Mouse (Mus musculus) heart, embryonic 11.5 days (tissue): Measurements from ENCODE around the gene Cdh12. TPM values are rescaled to one million over a fixed set of nuclear protein-coding genes. Genes with fewer than 3 reads are reported as not detected.
"Not testable (repeated sequence)": the region's sequence is repeated elsewhere in the genome, so short reads cannot be mapped to it uniquely, and the experiment has no call there.

Source experiments
- ATAC-seq: fragments of 200-750 bp; cut with Nextera tagmentation; replicated peaks from 2 replicates; pipeline ENCODE4 v1.8.0; 2017; ENCODE audit warnings: moderate library complexity; ENCODE audit not compliant: insufficient number of reproducible peaks, low FRiP score, low TSS enrichment
- H3K27ac ChIP-seq: fragments of 300-500 bp; sonication (generic); 2 replicates; pipeline ENCODE4 v1.5.1; 2014; ENCODE audit warnings: mild to moderate bottlenecking, low read depth, low read length
- H3K27me3 ChIP-seq: fragments of 300-500 bp; sonication (generic); 2 replicates; pipeline ENCODE4 v1.6.1; 2014; ENCODE audit warnings: mild to moderate bottlenecking, low read length, mixed read lengths; ENCODE audit not compliant: control insufficient read depth, insufficient read depth
- H3K36me3 ChIP-seq: fragments of 300-500 bp; sonication (generic); 2 replicates; pipeline ENCODE4 v1.6.1; 2014; ENCODE audit warnings: mild to moderate bottlenecking, low read length, moderate library complexity, mixed read lengths; ENCODE audit not compliant: control insufficient read depth, insufficient read depth
- H3K4me1 ChIP-seq: fragments of 300-500 bp; sonication (generic); 2 replicates; pipeline ENCODE4 v1.6.1; 2014; ENCODE audit warnings: low read length; ENCODE audit not compliant: control insufficient read depth, insufficient read depth
- H3K4me2 ChIP-seq: fragments of 300-500 bp; sonication (generic); 2 replicates; pipeline ENCODE4 v1.6.1; 2014; ENCODE audit warnings: mild to moderate bottlenecking, moderate library complexity
- H3K4me3 ChIP-seq: fragments of 300-500 bp; sonication (generic); 2 replicates; pipeline ENCODE4 v1.5.1; 2014; ENCODE audit warnings: low read depth, low read length
- H3K9ac ChIP-seq: fragments of 300-500 bp; sonication (generic); 2 replicates; pipeline ENCODE4 v1.6.1; 2014; ENCODE audit warnings: mild to moderate bottlenecking, low read depth, low read length, moderate library complexity
- H3K9me3 ChIP-seq: fragments of 300-500 bp; sonication (generic); replicated peaks from 2 replicates; pipeline ENCODE4 v1.6.1; 2016; ENCODE audit warnings: low read length; ENCODE audit not compliant: control insufficient read depth
- WGBS: fragments of 180-500 bp; shearing (Covaris S2); extraction: QIAGEN DNeasy Blood & Tissue Kit; methylation state at CpG from one replicate; pipeline ENCODE4 v1.1.7; 2014; ENCODE audit not compliant: insufficient replicate concordance; 5-methylcytosine and 5-hydroxymethylcytosine counted together
- polyA plus RNA-seq: library from polyadenylated mRNA; unstranded; fragments of >200 nt; fragmentation: Nextera tagmentation; extraction: Ambion mirVana; gene quantifications from 2 replicates; pipeline ENCODE4 v1.2.1, GENCODE M21; 2014

The Cdh12 gene
- polyA plus RNA-seq, 1 experiment from 2014 or later: 0.04 TPM

DNA sequence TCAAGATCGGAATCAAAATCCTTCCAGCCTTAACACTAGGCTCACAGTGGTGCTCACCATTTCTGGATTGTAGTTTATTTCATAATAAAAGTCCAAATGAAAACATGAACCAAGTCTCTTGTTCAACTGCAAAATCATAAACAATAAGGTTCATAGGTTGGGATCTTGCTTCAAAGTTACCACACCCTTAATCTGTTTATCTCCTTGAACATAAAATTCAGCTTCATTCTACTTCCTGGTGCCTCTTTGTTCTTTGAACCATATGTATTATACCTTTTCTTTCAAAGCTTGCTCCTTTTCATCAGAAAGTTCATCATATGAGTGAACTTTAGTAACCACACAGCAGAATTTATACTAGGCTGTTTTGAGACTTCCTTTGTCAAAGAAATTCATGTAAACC is 614.6 kb downstream of the Cdh12 start:
- ATAC-seq: no peak
- H3K9ac ChIP-seq: no peak overlapping the region
- no peaks in the 10 kb centered on the region for H3K4me1 ChIP-seq
- 82% methylated on average over 1 of the region's 1 CpGs for WGBS
- no peaks in the 10 kb centered on the region for H3K9me3 ChIP-seq
- no peak overlapping the region for H3K4me2 ChIP-seq
- H3K36me3 ChIP-seq: no peaks in the 10 kb centered on the region
- no peak overlapping the region for H3K4me3 ChIP-seq
- no peak overlapping the region for H3K27ac ChIP-seq
- H3K27me3 ChIP-seq: no peaks in the 10 kb centered on the region

DNA sequence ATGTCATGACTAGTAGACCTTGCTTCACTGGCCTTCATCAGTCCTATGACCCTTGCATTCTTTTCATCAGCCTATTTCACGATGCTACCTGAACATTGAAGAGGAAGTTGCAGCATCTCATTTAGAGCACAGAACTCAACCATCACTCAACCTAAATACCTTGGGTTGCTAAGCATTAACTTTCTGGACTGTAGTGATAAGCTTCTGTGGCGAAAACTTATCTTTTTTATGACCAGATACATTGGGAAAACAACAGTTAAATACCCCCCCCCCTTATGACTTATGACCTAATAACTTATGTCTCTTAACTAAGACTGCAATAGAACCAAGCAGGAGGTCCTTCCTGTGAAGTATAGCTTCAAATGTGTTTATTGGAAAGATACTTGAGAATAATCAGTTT is 620.2 kb downstream of the Cdh12 start:
- no peaks in the 10 kb centered on the region for H3K4me1 ChIP-seq
- no peaks in the 10 kb centered on the region for H3K27me3 ChIP-seq
- WGBS: 69% methylated on average over 2 of the region's 2 CpGs
- no peak overlapping the region for H3K27ac ChIP-seq
- ATAC-seq: no peak
- no peak overlapping the region for H3K4me2 ChIP-seq
- no peak overlapping the region for H3K4me3 ChIP-seq
- no peaks in the 10 kb centered on the region for H3K36me3 ChIP-seq
- H3K9me3 ChIP-seq: no peaks in the 10 kb centered on the region
- no peak overlapping the region for H3K9ac ChIP-seq

DNA sequence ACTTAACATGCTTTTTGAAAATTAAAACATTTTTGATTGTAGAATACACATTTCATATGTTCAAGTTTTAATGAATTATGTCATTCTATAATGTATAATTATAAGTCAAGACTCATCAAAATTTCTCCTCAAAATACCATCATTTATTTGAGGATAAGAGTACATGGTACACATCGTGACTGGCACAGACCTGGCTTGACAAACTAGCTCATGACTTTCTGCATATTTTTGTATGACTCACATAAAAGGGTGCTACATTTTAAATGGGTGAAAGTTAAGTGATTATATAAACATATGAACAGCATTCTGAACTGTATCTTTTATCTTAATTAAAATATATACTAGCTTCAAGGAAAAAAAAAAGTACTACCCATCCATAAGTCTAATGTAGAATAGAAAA is 643.8 kb downstream of the Cdh12 start:
- WGBS: 83% methylated on average over 1 of the region's 1 CpGs
- Histone ChIP-seq H3K9ac (no peak overlapping the region), H3K27ac (no peak overlapping the region), H3K9me3 (no peaks in the 10 kb centered on the region), H3K4me3 (no peak overlapping the region), H3K4me2 (no peak overlapping the region), H3K4me1 (no peaks in the 10 kb centered on the region), H3K36me3 (no peaks in the 10 kb centered on the region), H3K27me3 (no peaks in the 10 kb centered on the region)
- no peak for ATAC-seq

DNA sequence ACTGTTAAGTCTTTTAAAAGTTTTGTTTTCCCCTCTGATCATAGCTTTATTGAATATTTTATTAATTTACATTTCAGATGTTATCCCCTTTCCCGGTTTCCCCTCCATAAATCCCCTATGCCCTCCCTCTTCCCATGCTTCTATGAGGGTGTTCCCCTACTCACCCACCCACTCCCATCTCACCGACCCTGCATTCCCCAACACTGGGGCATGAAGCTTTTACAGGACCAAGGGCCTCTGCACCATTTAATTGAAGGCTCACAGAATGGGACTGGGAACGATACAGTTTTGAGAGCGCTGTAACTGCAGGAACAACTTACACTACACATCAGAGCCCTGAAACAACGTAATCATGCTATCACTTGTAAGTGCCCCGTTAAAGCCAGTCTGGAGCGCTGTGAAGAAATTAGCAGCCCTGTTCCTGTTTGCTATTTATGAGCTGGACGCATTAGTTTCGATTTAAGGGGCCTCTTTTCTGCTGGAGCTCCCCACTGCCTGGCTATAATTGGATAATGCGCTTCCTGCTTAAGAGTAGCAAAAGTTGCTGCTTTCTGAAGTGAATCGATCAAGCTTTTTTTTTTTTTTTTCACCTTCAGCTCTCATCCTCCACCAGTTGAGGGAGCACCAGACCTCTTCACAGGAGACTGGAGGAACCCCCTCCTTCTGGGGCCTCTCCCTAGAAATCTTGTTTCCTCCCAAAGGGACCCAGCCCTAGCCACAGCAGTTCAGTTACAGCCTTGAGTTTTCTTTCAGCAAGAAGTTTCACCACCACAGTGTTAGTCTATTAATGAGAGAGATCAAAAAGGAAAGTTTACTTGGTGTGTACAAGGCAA is 660.2 kb downstream of the Cdh12 start:
- Histone ChIP-seq H3K27me3 (no peaks in the 10 kb centered on the region), H3K9me3 (no peaks in the 10 kb centered on the region), H3K4me1 (no peaks in the 10 kb centered on the region), H3K4me3 (peak overlapping the region; percentile 30), H3K4me2 (peak overlapping the region; percentile 56), H3K9ac (peak overlapping the region; percentile 1; the same call in 1 of the 2 replicates), H3K27ac (no peak overlapping the region), H3K36me3 (no peaks in the 10 kb centered on the region)
- 12% methylated on average over 11 of the region's 11 CpGs for WGBS
- ATAC-seq: no peak

DNA sequence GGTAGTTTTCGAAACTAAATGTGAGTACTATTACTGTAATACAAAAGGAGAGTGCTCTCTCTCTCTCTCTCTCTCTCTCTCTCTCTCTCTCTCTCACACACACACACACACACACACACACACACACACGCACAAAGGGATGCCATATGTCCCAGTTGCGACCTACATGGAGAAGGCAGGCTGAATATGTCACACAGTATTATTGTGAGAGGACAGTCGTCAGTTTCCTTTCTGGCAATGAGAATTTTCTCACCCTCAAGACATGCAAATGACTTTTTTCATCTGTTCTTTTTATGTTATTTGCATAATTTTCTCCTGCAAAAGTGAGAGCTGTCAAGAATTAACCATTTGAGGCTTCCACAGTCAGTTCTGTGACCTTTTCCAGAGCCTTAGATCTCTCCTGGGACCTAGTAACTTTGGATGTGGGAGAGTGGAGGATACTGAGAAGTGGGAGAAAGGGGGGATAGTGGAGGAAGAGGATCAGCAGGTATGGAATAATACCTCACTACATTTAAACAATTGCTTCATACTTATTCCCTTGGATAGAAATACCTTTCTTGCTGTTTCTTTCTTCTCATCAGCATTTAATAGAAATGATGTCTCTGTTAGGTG is 660.9 kb downstream of the Cdh12 start:
- Histone ChIP-seq H3K27ac (no peak overlapping the region), H3K9ac (no peak overlapping the region), H3K27me3 (no peaks in the 10 kb centered on the region), H3K9me3 (no peaks in the 10 kb centered on the region), H3K36me3 (no peaks in the 10 kb centered on the region), H3K4me1 (no peaks in the 10 kb centered on the region), H3K4me3 (no peak overlapping the region), H3K4me2 (no peak overlapping the region)
- 70% methylated on average over 4 of the region's 4 CpGs for WGBS
- no peak for ATAC-seq

DNA sequence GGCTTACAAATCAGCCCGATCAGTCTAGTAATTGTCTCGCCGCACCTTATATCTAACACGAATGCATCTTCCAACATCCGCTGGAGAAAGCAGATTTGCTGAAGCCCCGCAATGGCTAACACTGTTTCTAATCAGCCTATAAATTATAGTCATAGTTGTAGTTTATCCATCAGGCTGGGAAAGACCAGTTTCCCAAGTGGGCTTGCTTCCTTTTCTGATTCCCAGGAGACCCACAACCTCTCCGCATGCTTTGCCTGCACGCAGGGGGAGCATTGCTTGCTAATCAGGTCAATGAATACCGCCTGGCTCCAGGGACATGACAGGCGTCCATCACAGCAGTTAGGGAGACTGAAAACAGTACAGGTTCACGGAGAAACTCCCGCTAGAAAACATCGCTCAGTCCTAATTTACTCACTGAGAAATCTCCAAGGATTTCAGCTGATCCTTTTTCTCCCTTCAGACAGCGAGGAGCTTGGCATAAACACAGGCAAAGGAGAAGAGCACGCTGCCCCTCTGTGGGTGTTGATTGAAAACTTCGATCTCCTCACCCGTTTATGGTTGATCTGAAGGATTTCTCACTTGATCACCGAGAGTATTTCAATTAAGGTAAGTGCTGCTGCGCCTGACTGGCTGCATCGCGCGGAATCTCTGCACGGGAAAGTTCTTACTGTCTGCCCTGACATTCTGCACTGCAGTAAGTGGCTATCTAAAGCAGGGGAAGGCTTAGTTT is 662.0 kb downstream of the Cdh12 start:
- Histone ChIP-seq H3K27ac (no peak overlapping the region), H3K9ac (peak overlapping the region; percentile 60), H3K9me3 (no peaks in the 10 kb centered on the region), H3K4me3 (peak overlapping the region; percentile 43), H3K4me2 (peak overlapping the region; percentile 80), H3K27me3 (no peaks in the 10 kb centered on the region), H3K36me3 (no peaks in the 10 kb centered on the region), H3K4me1 (no peaks in the 10 kb centered on the region)
- WGBS: 19% methylated on average over 23 of the region's 23 CpGs
- ATAC-seq: no peak

DNA sequence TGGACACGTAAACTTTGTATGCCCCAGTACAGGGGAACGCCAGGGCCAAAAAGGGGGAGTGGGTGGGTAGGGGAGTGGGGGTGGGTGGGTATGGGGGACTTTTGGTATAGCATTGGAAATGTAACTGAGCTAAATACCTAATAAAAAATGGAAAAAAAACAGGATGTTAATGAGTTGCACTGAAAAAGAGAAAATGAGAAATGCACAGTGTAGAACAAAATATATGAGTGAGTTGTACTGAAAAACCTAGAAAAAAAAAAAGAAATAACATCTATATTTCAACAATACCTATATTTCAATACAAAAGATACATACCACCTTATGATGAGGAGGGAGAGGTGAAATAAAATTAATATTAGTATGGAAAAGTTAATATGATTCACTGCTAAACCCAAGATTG is 665.7 kb downstream of the Cdh12 start:
- H3K4me3 ChIP-seq, H3K9ac ChIP-seq, H3K27me3 ChIP-seq, H3K4me1 ChIP-seq, H3K27ac ChIP-seq, H3K36me3 ChIP-seq, H3K9me3 ChIP-seq, H3K4me2 ChIP-seq, ATAC-seq: not testable (repeated sequence)
- no CpG with 5 or more reads among the region's 2 CpGs for WGBS

DNA sequence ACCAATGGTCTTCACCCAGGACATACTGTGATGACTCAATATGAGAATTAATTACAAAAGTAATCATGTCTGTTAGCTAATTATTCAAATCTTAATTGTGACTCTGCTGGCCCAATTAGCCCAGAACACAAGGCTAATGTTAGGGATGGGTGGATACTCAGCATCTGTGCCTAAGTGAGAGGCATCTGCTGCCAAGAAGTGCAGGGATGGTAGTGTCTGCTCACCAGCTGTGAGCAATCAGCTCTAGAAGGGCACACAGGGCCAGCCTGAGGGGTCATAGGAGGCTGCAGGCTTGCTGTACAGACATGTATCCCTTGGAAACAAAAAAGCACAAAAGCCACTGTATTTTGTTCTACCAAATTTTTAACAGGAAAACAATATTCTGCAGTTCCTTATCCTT is 681.6 kb downstream of the Cdh12 start:
- H3K4me3 ChIP-seq: no peak overlapping the region
- no peak for ATAC-seq

More for the DNA sequence above, 681.6 kb downstream of the Cdh12 start:
- Histone ChIP-seq H3K4me2 (no peak overlapping the region), H3K27ac (no peak overlapping the region), H3K9me3 (no peaks in the 10 kb centered on the region), H3K4me1 (no peaks in the 10 kb centered on the region), H3K36me3 (no peaks in the 10 kb centered on the region), H3K9ac (no peak overlapping the region), H3K27me3 (no peaks in the 10 kb centered on the region)
